Mouse (Mus musculus): ENCODE measurements at regions not wholly inside any gene's neighbourhood (a gene's known extent, or its start where the extent isn't known, plus 50 kb on each side); places are given as distances from the start of the nearest gene placed in this dataset.
A peak's percentile ranks its signal among the peaks of the same experiment; 100 is the strongest.

GRCm38 (mm10) chr1:71764951-71765350, 112.0 kb upstream of the Fn1 start:
- no peak for DNase-seq

GRCm38 (mm10) chr1:71763530-71763929, 110.5 kb upstream of the Fn1 start:
- DNase-seq, result peak; percentile 10 to 40

- DNase-seq, result no peak
Observed at GRCm38 (mm10) chr1:71760342-71760741, 107.3 kb upstream of the Fn1 start.

DNA sequence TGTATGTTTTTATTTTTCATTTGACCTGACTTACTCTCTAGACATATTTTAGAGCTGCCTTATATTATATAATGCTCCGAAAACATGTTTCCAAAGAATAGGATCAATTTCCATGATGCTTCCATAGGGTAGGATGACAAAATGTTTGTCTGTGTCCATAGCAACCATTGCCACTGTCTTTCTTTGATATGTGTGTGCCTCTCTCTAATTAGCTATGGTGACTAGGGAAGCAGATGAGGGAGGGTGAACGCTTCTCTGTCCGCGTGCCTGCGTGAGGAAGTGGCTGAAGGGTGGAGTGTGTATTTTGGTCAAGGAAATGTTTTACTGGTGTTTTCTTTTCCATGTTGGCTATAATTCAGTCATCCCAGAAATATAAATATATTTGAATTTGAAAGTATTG, 104.2 kb upstream of the Fn1 start:
- no peak for DNase-seq

GRCm38 (mm10) chr1:71756159-71756558, 103.2 kb upstream of the Fn1 start:
- no peak for DNase-seq

GRCm38 (mm10) chr1:71755435-71755834, 102.4 kb upstream of the Fn1 start:
- no peak for DNase-seq

DNA sequence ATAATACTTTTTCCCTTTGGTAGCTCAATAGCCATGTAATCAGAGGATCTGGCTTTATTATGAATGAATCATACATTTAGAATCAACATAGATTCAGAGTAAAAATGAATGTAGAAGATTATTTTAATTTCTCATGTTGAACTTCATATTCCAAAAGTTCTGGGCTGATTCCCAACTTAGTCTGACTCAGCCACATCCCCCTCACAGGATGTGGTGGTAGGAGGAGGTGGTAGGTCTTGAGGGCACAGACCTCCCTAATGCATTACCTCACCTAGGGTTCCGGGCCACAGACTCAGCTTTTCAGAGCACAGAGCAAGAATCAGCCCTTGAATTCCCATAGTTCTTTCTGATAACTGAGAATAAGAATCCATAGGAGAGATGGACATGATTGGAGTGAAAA, 99.4 kb upstream of the Fn1 start:
- DNase-seq, result no peak

GRCm38 (mm10) chr1:71751601-71752000, 98.6 kb upstream of the Fn1 start:
- peak in 1 of 2 experiments; percentile 3 for DNase-seq

DNA sequence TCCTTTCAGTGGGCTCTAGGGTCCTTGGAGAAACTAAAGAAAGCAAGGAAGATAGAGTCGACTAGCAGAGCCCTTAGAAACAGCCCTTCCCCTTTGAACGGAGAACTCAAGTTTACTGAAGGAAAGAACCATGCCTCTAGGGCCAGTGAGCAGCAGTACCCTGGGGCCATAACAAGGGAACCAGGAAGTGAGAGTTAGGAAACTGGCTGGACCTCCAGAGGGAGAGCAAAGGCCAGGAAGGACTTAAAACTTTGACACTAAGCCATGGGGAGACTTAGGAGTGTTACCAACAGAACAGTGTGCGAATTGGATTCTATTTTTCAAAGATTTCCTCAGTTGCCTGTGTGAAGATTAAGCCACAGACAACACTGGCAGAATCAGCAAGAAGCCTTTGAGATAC, 82.6 kb upstream of the Fn1 start:
- no peak for DNase-seq

- no peak for DNase-seq
Observed at GRCm38 (mm10) chr1:71731623-71732022, 78.6 kb upstream of the Fn1 start.

- no peak for DNase-seq
Observed at GRCm38 (mm10) chr1:71731011-71731410, 78.0 kb upstream of the Fn1 start.

GRCm38 (mm10) chr1:71728852-71729347, 75.9 kb upstream of the Fn1 start:
- DNase-seq, result no peak

DNA sequence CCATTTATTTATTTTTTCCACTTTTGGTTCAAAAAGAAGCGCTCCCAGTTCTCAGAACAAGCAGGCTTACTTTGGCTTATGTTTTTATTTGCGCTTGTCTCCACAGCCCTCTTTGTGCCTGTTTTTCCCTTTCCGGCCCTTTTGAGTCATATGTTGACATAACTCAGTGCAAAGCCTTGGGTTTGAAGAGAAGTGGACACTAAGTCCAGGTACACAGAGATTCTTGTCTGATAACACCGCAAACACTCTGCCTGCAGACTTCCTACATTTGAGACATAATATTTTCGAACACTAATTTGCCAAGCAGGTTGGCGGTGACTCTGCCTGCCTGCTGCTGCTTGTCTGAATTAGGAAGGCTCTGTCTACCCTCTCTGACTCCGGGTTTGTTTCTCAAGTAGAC, 70.8 kb upstream of the Fn1 start:
- DNase-seq, result no peak

DNA sequence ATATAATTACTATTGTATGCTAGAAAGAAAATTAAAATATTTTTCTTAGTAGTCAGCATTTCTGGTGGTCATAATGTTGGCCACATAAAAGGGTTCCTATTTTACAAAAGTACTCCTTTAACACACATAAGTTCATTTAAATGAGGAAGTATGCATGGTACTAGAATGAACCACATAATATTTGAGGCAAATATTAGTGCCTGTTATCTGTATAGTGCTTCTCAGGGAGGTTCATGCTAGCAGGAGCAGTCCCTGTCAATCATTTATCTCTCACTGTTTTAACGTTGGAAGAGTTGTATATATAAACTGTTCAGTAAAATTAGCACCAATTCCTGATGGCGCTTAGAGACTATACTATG, 70.0 kb upstream of the Fn1 start:
- no peak for DNase-seq

GRCm38 (mm10) chr1:71722211-71723038, 69.4 kb upstream of the Fn1 start:
- no peak for DNase-seq
